Mouse (Mus musculus): ENCODE measurements around the gene Timm9. TPM values are rescaled to one million over a fixed set of nuclear protein-coding genes. Genes with fewer than 3 reads are reported as not detected.

Timm9 gene
- 106 and 107 TPM in 2 replicates for polyA plus RNA-seq (2015; fragmentation: Nextera tagmentation; extraction: Ambion mirVana)

DNA sequence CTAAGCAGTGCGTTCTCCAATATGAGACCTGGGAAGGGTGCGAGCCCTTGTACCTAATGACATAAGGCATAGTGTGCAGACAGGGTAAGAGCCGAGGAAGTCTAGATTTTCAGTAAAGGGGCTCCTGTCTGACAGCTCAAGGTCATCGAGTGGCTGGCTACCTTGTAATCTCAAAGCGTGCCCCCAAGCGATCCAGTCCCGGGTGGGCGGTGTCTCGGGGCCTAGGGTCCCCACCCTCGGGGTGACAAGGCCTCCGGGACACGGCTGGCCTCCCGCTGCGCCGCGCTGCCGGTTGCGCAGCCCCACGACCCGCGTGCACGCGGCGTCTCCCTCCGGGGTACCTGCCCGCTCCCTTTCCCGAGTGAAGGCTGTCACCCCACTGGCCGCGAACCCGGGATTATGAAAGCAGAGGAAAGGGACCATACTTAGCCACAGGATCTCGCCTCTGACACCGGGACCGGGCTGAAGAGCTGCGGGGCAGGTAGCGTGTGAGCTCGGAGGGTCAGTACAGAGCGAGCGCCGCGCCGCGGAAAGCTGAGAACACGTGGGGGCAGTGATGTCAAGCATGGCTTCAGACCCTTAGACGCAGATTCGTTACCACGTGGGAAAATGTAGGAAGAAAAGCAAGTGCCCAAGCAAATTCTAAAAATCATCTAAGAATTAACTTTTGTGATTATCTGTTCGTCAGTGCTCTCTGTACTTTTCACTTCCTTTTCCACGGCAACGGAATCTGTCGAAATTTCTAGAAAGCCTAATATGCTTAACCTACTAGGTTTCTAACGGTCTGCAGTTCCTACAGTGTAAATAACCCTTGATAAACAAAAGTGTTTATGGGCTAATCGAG is at the start of gene Timm9, which contains the start of gene 2700049A03Rik:
Gene Timm9 (minus strand): TSS at position 555 of the 844 bp plus-strand sequence.
Gene 2700049A03Rik (plus strand): TSS at position 719 of the 844 bp plus-strand sequence.
- ATAC-seq: peak; percentile 95
- H3K4me3 ChIP-seq (ENCODE audit: low read depth, low read length): peak within 1 kb of the TSS; percentile 96
- H3K27ac ChIP-seq (ENCODE audit: low read length): peak within 1 kb of the TSS; percentile 78
- peak within 1 kb of the TSS; percentile 84 for H3K4me2 ChIP-seq (ENCODE audit: low read length)
- peaks cover 9% of the 10 kb centered on the region for H3K36me3 ChIP-seq (ENCODE audit: control insufficient read depth, insufficient read depth, low read length)
- H3K27me3 ChIP-seq (ENCODE audit: control insufficient read depth, insufficient read depth, low read depth, low read length): no peaks in the 10 kb centered on the region
- H3K9ac ChIP-seq (ENCODE audit: low read depth, low read length): peak within 1 kb of the TSS; percentile 93
- peaks cover 30% of the 10 kb centered on the region for H3K4me1 ChIP-seq (ENCODE audit: control insufficient read depth, insufficient read depth, low read length)
- H3K9me3 ChIP-seq (replicated peaks; ENCODE audit: control insufficient read depth, low read length, poor library complexity, severe bottlenecking): no peaks in the 10 kb centered on the region
- under 1% methylated on average over 51 of the region's 52 CpGs for WGBS

DNA sequence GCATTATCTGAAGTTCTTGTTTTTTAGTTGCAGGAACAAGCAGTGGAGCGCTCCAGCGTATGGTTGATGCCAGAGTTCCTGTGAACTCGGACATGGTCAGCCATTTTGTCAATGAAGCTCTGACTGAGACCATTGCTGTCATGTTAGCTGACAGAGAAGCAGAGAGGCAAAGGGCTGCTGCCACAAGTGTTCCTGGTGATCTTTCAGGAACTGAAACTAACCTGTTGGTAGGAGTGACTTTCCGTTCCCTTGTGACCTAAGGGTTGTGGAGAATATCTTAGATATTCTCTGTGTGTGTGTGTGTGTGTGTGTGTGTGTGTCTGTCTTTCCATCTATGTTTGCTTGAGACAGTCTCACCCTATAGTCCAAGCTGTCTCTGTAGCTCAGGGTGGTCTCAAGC is 47.9 kb upstream of the Timm9 start:
- Histone ChIP-seq H3K4me1 (ENCODE audit: control insufficient read depth, insufficient read depth, low read length) (no peaks in the 10 kb centered on the region), H3K36me3 (ENCODE audit: control insufficient read depth, insufficient read depth, low read length) (peaks cover 22% of the 10 kb centered on the region), H3K9me3 (replicated peaks; ENCODE audit: control insufficient read depth, low read length, poor library complexity, severe bottlenecking) (no peaks in the 10 kb centered on the region), H3K4me2 (ENCODE audit: low read length) (no peak overlapping the region), H3K4me3 (ENCODE audit: low read depth, low read length) (no peak overlapping the region), H3K9ac (ENCODE audit: low read depth, low read length) (no peak overlapping the region), H3K27me3 (ENCODE audit: control insufficient read depth, insufficient read depth, low read depth, low read length) (no peaks in the 10 kb centered on the region), H3K27ac (ENCODE audit: low read length) (no peak overlapping the region)
- 96% methylated on average over 4 of the region's 4 CpGs for WGBS
- ATAC-seq: no peak

DNA sequence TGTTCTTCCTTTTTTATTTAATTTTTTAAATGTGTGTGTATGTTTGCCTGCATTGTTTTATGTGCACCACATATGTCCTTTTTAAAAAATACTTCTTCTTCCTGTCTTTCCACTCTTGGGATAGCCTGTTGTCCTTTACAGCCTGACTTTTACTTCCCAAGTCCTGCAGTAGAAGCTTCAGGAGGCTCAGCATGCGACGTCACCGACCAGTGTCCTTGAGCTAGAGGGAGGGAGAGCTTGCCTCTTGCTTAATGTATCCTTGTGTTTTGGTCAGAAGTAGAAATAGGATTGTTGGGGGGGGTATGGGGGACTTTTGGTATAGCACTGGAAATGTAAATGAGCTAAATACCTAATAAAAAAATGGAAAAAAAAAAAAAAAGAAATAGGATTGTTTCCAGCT is 47.3 kb upstream of the Timm9 start:
- WGBS: 95% methylated on average over 3 of the region's 3 CpGs
- Histone ChIP-seq H3K36me3 (ENCODE audit: control insufficient read depth, insufficient read depth, low read length) (peaks cover 20% of the 10 kb centered on the region), H3K27me3 (ENCODE audit: control insufficient read depth, insufficient read depth, low read depth, low read length) (no peaks in the 10 kb centered on the region), H3K9ac (ENCODE audit: low read depth, low read length) (no peak overlapping the region), H3K27ac (ENCODE audit: low read length) (no peak overlapping the region), H3K4me2 (ENCODE audit: low read length) (no peak overlapping the region), H3K4me1 (ENCODE audit: control insufficient read depth, insufficient read depth, low read length) (no peaks in the 10 kb centered on the region), H3K9me3 (replicated peaks; ENCODE audit: control insufficient read depth, low read length, poor library complexity, severe bottlenecking) (no peaks in the 10 kb centered on the region), H3K4me3 (ENCODE audit: low read depth, low read length) (no peak overlapping the region)
- no peak for ATAC-seq

DNA sequence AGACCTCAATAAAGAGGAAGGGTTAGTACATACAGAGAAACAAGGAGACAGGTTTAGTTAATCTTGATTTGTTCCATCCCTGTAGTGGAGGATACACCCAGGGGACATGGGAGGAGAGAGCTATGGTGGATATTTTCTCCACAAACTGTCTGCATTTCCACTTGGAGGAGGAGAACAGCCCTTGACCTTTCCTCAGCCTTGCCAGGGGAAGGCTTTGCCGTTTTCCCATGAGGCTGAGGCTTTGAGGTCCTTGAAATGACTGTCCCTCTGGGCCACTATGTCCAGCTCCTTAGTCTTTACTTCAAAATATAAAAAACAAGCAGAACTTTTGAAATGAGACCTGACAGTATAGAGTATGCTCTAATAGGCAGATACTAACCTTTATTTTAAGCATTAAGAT is 33.4 kb upstream of the Timm9 start:
- no peak overlapping the region for H3K4me3 ChIP-seq (ENCODE audit: low read depth, low read length)
- H3K27ac ChIP-seq (ENCODE audit: low read length): no peak overlapping the region
- 96% methylated on average over 1 of the region's 1 CpGs for WGBS
- peaks cover 13% of the 10 kb centered on the region for H3K36me3 ChIP-seq (ENCODE audit: control insufficient read depth, insufficient read depth, low read length)
- H3K9me3 ChIP-seq (replicated peaks; ENCODE audit: control insufficient read depth, low read length, poor library complexity, severe bottlenecking): no peaks in the 10 kb centered on the region
- no peak overlapping the region for H3K9ac ChIP-seq (ENCODE audit: low read depth, low read length)
- H3K4me2 ChIP-seq (ENCODE audit: low read length): no peak overlapping the region
- no peaks in the 10 kb centered on the region for H3K27me3 ChIP-seq (ENCODE audit: control insufficient read depth, insufficient read depth, low read depth, low read length)
- no peak for ATAC-seq
- no peaks in the 10 kb centered on the region for H3K4me1 ChIP-seq (ENCODE audit: control insufficient read depth, insufficient read depth, low read length)

DNA sequence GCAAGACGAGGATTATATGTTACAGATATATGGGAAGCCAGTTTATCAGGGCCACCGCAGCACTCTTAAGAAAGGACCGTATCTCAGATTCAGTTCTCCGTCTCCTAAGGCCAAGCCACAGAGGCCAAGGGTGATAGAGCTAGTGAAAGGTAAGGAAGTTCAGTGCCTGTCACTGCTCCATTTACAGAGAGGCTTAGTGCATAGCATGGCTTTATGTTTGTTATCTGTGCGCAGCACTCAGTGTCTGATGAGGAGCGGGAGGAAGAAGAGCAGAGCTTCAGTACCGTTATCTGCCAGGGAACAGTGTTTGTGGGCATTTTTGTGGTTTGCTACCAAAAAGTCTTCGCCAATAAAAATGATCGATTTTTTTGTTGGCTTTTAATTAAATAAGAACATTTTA is 27.9 kb upstream of the Timm9 start:
- Histone ChIP-seq H3K27ac (ENCODE audit: low read length) (no peak overlapping the region), H3K36me3 (ENCODE audit: control insufficient read depth, insufficient read depth, low read length) (peaks cover 20% of the 10 kb centered on the region), H3K4me1 (ENCODE audit: control insufficient read depth, insufficient read depth, low read length) (no peaks in the 10 kb centered on the region), H3K4me2 (ENCODE audit: low read length) (no peak overlapping the region), H3K4me3 (ENCODE audit: low read depth, low read length) (no peak overlapping the region), H3K27me3 (ENCODE audit: control insufficient read depth, insufficient read depth, low read depth, low read length) (no peaks in the 10 kb centered on the region), H3K9me3 (replicated peaks; ENCODE audit: control insufficient read depth, low read length, poor library complexity, severe bottlenecking) (no peaks in the 10 kb centered on the region), H3K9ac (ENCODE audit: low read depth, low read length) (no peak overlapping the region)
- no peak for ATAC-seq
- 96% methylated on average over 9 of the region's 9 CpGs for WGBS

DNA sequence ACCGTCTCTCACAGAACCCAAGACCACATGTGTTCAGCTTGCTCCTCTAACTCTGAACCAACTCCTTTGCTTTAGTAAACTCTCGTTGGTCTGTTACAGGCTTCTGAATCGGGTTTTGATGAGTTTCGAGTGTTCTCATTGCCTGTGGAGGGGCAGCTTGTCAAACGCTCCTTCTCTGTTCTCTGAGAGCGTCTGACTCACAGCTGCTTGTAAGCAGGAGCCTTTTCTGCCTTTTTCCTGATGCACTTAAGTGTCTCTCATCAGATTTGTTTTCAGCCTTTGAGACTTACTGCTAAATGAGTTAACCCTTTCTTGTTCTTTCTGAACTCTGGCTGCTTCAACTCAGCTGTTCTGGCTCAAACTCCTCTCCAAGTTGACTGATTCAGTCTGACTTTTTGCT is 21.5 kb upstream of the Timm9 start:
- no peak overlapping the region for H3K9ac ChIP-seq (ENCODE audit: low read depth, low read length)
- no peak overlapping the region for H3K4me2 ChIP-seq (ENCODE audit: low read length)
- WGBS: 85% methylated on average over 6 of the region's 6 CpGs
- H3K27me3 ChIP-seq (ENCODE audit: control insufficient read depth, insufficient read depth, low read depth, low read length): no peaks in the 10 kb centered on the region
- no peak overlapping the region for H3K27ac ChIP-seq (ENCODE audit: low read length)
- no peak for ATAC-seq
- H3K36me3 ChIP-seq (ENCODE audit: control insufficient read depth, insufficient read depth, low read length): peaks cover 38% of the 10 kb centered on the region
- H3K4me3 ChIP-seq (ENCODE audit: low read depth, low read length): no peak overlapping the region
- H3K9me3 ChIP-seq (replicated peaks; ENCODE audit: control insufficient read depth, low read length, poor library complexity, severe bottlenecking): no peaks in the 10 kb centered on the region
- H3K4me1 ChIP-seq (ENCODE audit: control insufficient read depth, insufficient read depth, low read length): no peaks in the 10 kb centered on the region

DNA sequence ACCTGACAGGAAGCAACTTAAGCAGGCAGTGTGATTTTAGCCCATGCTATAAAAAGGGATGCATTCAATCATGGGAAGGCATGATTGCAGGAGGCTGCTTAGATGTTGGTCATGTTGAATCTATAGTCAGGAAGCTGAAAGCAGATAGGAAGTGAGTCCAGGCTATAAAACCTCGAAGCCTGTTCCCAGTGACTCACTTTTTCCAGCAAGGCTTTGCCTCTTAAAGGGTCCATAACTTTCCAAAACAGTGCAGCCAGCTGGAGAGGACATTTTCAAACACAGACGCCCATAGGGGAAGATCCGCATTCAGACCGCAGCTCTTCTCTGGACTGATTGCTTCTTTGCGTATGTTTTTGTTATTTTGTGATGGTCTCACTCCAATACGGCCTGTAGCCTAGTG is 18.5 kb upstream of the Timm9 start:
- Histone ChIP-seq H3K9ac (ENCODE audit: low read depth, low read length) (no peak overlapping the region), H3K27me3 (ENCODE audit: control insufficient read depth, insufficient read depth, low read depth, low read length) (no peaks in the 10 kb centered on the region), H3K4me1 (ENCODE audit: control insufficient read depth, insufficient read depth, low read length) (no peaks in the 10 kb centered on the region), H3K4me2 (ENCODE audit: low read length) (no peak overlapping the region), H3K9me3 (replicated peaks; ENCODE audit: control insufficient read depth, low read length, poor library complexity, severe bottlenecking) (no peaks in the 10 kb centered on the region), H3K4me3 (ENCODE audit: low read depth, low read length) (no peak overlapping the region), H3K36me3 (ENCODE audit: control insufficient read depth, insufficient read depth, low read length) (peaks cover 39% of the 10 kb centered on the region), H3K27ac (ENCODE audit: low read length) (no peak overlapping the region)
- ATAC-seq: no peak
- WGBS: 95% methylated on average over 6 of the region's 6 CpGs

DNA sequence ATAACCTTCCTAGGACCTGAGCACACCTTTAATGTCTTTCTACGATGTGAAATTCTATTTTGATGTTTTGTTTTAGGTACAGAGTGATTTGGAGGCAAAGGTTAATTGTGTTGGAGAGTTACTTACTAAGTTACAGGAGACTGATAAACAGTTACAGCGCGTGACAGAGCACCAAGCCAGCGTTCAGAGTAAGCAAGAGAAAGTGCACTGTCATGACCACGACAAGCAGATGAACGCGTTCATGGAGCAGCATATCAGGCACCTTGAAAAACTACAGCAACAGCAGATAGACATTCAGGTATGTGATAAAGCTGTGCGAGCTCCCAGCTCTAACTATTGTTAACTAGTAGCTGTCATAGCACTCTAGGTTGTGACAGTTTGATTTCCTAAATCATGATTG is 13.7 kb upstream of the Timm9 start:
- Histone ChIP-seq H3K36me3 (ENCODE audit: control insufficient read depth, insufficient read depth, low read length) (peaks cover 44% of the 10 kb centered on the region), H3K4me2 (ENCODE audit: low read length) (no peak overlapping the region), H3K9me3 (replicated peaks; ENCODE audit: control insufficient read depth, low read length, poor library complexity, severe bottlenecking) (no peaks in the 10 kb centered on the region), H3K4me3 (ENCODE audit: low read depth, low read length) (no peak overlapping the region), H3K27me3 (ENCODE audit: control insufficient read depth, insufficient read depth, low read depth, low read length) (no peaks in the 10 kb centered on the region), H3K27ac (ENCODE audit: low read length) (no peak overlapping the region), H3K9ac (ENCODE audit: low read depth, low read length) (no peak overlapping the region), H3K4me1 (ENCODE audit: control insufficient read depth, insufficient read depth, low read length) (no peaks in the 10 kb centered on the region)
- ATAC-seq: no peak
- 96% methylated on average over 8 of the region's 8 CpGs for WGBS

DNA sequence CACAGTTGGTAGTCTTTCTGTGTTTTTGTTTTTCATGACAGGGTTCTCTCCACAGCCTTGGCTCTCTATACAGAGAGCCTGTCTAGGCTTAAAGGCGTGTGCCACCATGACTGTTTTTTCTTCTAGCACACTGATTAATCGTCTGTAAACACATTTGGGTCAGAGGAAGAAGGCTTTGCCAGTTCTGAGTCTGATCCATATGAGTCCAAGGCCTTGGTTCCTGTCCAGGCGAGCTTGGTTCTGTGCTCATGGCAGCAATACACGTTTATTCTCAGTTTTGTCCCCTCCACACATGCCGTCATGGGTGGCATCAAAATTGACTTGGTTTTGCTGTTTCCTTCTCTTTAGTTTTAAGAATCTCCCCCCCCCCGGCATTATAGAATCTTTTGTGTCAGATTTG is 13.0 kb upstream of the Timm9 start:
- WGBS: 88% methylated on average over 6 of the region's 6 CpGs
- Histone ChIP-seq H3K27ac (ENCODE audit: low read length) (no peak overlapping the region), H3K9ac (ENCODE audit: low read depth, low read length) (no peak overlapping the region), H3K9me3 (replicated peaks; ENCODE audit: control insufficient read depth, low read length, poor library complexity, severe bottlenecking) (no peaks in the 10 kb centered on the region), H3K27me3 (ENCODE audit: control insufficient read depth, insufficient read depth, low read depth, low read length) (no peaks in the 10 kb centered on the region), H3K36me3 (ENCODE audit: control insufficient read depth, insufficient read depth, low read length) (peaks cover 38% of the 10 kb centered on the region), H3K4me3 (ENCODE audit: low read depth, low read length) (no peak overlapping the region), H3K4me1 (ENCODE audit: control insufficient read depth, insufficient read depth, low read length) (no peaks in the 10 kb centered on the region), H3K4me2 (ENCODE audit: low read length) (no peak overlapping the region)
- no peak for ATAC-seq

All from midbrain, embryonic 16.5 days (tissue).